Mouse (Mus musculus) MEL (cell line): Measurements from ENCODE around the gene Ntmt1. TPM values are rescaled to one million over a fixed set of nuclear protein-coding genes. Genes with fewer than 3 reads are reported as not detected.

Source experiments
- DNase-seq: peaks from one replicate; pipeline ENCODE4 v3.0.0; 2011; ENCODE audit warnings: low read depth, low spot score
- H3K27ac ChIP-seq: 2 replicates; pipeline ENCODE4 v1.5.1; 2012; ENCODE audit warnings: low read depth, mild to moderate bottlenecking, control low read depth, low read length, moderate library complexity; ENCODE audit not compliant: control insufficient read depth
- H3K27me3 ChIP-seq, 2 experiments: fragments of 150-350 bp in 1 of 2; sonication (generic) in 1 of 2; 2 replicates each; pipeline ENCODE4 v1.6.1; 2012; ENCODE audit warnings: low read length in 2 of 2, mild to moderate bottlenecking in 2 of 2, improper control_type of control experiment in 1 of 2, moderate library complexity in 1 of 2; ENCODE audit not compliant: insufficient read depth in 2 of 2, control insufficient read depth in 1 of 2
- H3K36me3 ChIP-seq, 2 experiments: 2 replicates each; pipeline ENCODE4 v1.6.1; 2012 to 2014; ENCODE audit warnings: low read length in 2 of 2, improper control_type of control experiment in 1 of 2, inconsistent platforms in 1 of 2, mild to moderate bottlenecking in 1 of 2; ENCODE audit not compliant: insufficient read depth in 2 of 2, control insufficient read depth in 1 of 2
- H3K4me1 ChIP-seq, 2 experiments: fragments of 150-350 bp in 1 of 2; sonication (generic) in 1 of 2; 2 replicates each; pipeline ENCODE4 v1.6.1; 2012; ENCODE audit warnings: low read length in 2 of 2, improper control_type of control experiment in 1 of 2, mild to moderate bottlenecking in 1 of 2; ENCODE audit not compliant: insufficient read depth in 2 of 2, control insufficient read depth in 1 of 2
- H3K4me3 ChIP-seq, 2 experiments: fragments of 150-350 bp in 1 of 2; sonication (generic) in 1 of 2; 2 replicates each; pipeline ENCODE4 v1.5.1; 2012; ENCODE audit warnings: low read depth in 2 of 2, low read length in 2 of 2, mild to moderate bottlenecking in 2 of 2, moderate library complexity in 2 of 2, control low read depth in 1 of 2, improper control_type of control experiment in 1 of 2; ENCODE audit not compliant: control insufficient read depth in 1 of 2, insufficient read depth in 1 of 2
- H3K79me2 ChIP-seq: 2 replicates; pipeline ENCODE4 v1.6.1; 2012; ENCODE audit warnings: mild to moderate bottlenecking, low read length, moderate library complexity; ENCODE audit not compliant: control insufficient read depth, poor library complexity, insufficient read depth
- H3K9ac ChIP-seq: 2 replicates; pipeline ENCODE4 v1.6.1; 2012; ENCODE audit warnings: low read depth, mild to moderate bottlenecking, control low read depth, low read length, moderate library complexity; ENCODE audit not compliant: control insufficient read depth, poor library complexity, severe bottlenecking
- H3K9me3 ChIP-seq: fragments of 150-350 bp; sonication (generic); replicated peaks from 2 replicates; pipeline ENCODE4 v1.6.1; 2012; ENCODE audit warnings: mild to moderate bottlenecking, low read length, improper control_type of control experiment, moderate library complexity; ENCODE audit not compliant: insufficient read depth
- BHLHE40 ChIP-seq: IDR thresholded peaks from 2 replicates; pipeline ENCODE4 v1.6.1; 2012; ENCODE audit warnings: low read depth, mild to moderate bottlenecking, inconsistent platforms, low read length, improper control_type of control experiment, borderline replicate concordance
- CHD2 ChIP-seq: IDR thresholded peaks from 2 replicates; pipeline ENCODE4 v1.6.1; 2011; ENCODE audit warnings: low read length, improper control_type of control experiment
- ELF1 ChIP-seq: IDR thresholded peaks from 2 replicates; pipeline ENCODE4 v1.6.1; 2014; ENCODE audit warnings: low read depth, mild to moderate bottlenecking, inconsistent platforms, low read length, improper control_type of control experiment, moderate library complexity
- ETS1 ChIP-seq: IDR thresholded peaks from 2 replicates; pipeline ENCODE4 v1.6.1; 2012; ENCODE audit warnings: low read depth, mild to moderate bottlenecking, inconsistent platforms, low read length, improper control_type of control experiment, moderate library complexity
- GABPA ChIP-seq: IDR thresholded peaks from 2 replicates; pipeline ENCODE4 v1.6.1; 2012; ENCODE audit warnings: low read depth, mild to moderate bottlenecking, inconsistent platforms, low read length, improper control_type of control experiment, moderate library complexity
- GATA1 ChIP-seq: IDR thresholded peaks from 2 replicates; pipeline ENCODE4 v1.6.1; 2011; ENCODE audit warnings: low read depth, low read length, improper control_type of control experiment
- HCFC1 ChIP-seq: IDR thresholded peaks from 2 replicates; pipeline ENCODE4 v1.6.1; 2012; ENCODE audit warnings: low read depth, mild to moderate bottlenecking, inconsistent platforms, low read length, improper control_type of control experiment, moderate library complexity
- MAFK ChIP-seq: IDR thresholded peaks from 2 replicates; pipeline ENCODE4 v1.6.1; 2011; ENCODE audit warnings: low read depth, mild to moderate bottlenecking, low read length, improper control_type of control experiment, borderline replicate concordance
- MEF2A ChIP-seq: IDR thresholded peaks from 2 replicates; pipeline ENCODE4 v1.6.1; 2014; ENCODE audit warnings: low read depth, mild to moderate bottlenecking, inconsistent platforms, low read length, improper control_type of control experiment; ENCODE audit not compliant: poor library complexity, insufficient replicate concordance, severe bottlenecking; ENCODE audit errors: extremely low read depth
- MYB ChIP-seq: IDR thresholded peaks from 2 replicates; pipeline ENCODE4 v1.6.1; 2011; ENCODE audit warnings: mild to moderate bottlenecking, low read depth, low read length, improper control_type of control experiment
- MYC ChIP-seq: IDR thresholded peaks from 2 replicates; pipeline ENCODE4 v1.6.1; 2011; ENCODE audit warnings: low read depth, mild to moderate bottlenecking, low read length, improper control_type of control experiment, moderate library complexity
- NELFE ChIP-seq: IDR thresholded peaks from 2 replicates; pipeline ENCODE4 v1.6.1; 2011; ENCODE audit warnings: low read depth, low read length, improper control_type of control experiment
- POLR2A ChIP-seq, 2 experiments: IDR thresholded peaks; 2 replicates each; pipeline ENCODE4 v1.6.1; 2011 to 2012; ENCODE audit warnings: low read length in 2 of 2, mild to moderate bottlenecking in 2 of 2, control low read depth in 1 of 2, improper control_type of control experiment in 1 of 2, low read depth in 1 of 2, moderate library complexity in 1 of 2; ENCODE audit not compliant: control insufficient read depth in 1 of 2, insufficient read depth in 1 of 2, poor library complexity in 1 of 2
- POLR2AphosphoS5 ChIP-seq: IDR thresholded peaks from 2 replicates; pipeline ENCODE4 v1.6.1; 2012; ENCODE audit warnings: low read depth, borderline replicate concordance, mild to moderate bottlenecking, inconsistent platforms, low read length, moderate library complexity, mixed read lengths
- RAD21 ChIP-seq: IDR thresholded peaks from 2 replicates; pipeline ENCODE4 v1.6.1; 2011; ENCODE audit warnings: mild to moderate bottlenecking, low read depth, low read length, improper control_type of control experiment
- SIN3A ChIP-seq: IDR thresholded peaks from 2 replicates; pipeline ENCODE4 v1.6.1; 2012; ENCODE audit warnings: low read length, improper control_type of control experiment, inconsistent platforms
- TBP ChIP-seq: IDR thresholded peaks from 2 replicates; pipeline ENCODE4 v1.8.0; 2011; ENCODE audit warnings: low read depth, low read length, improper control_type of control experiment
- USF1 ChIP-seq: IDR thresholded peaks from 2 replicates; pipeline ENCODE4 v1.6.1; 2014; ENCODE audit warnings: low read depth, mild to moderate bottlenecking, inconsistent platforms, low read length, improper control_type of control experiment, moderate library complexity
- USF2 ChIP-seq, 2 experiments: IDR thresholded peaks; 2 replicates each; pipeline ENCODE4 v1.6.1; 2011 to 2012; ENCODE audit warnings: improper control_type of control experiment in 2 of 2, low read length in 2 of 2, borderline replicate concordance in 1 of 2, inconsistent platforms in 1 of 2, low read depth in 1 of 2, mild to moderate bottlenecking in 1 of 2; ENCODE audit not compliant: insufficient read depth in 1 of 2
- ZC3H11A ChIP-seq: IDR thresholded peaks from 2 replicates; pipeline ENCODE4 v1.6.1; 2012; ENCODE audit warnings: low read depth, mild to moderate bottlenecking, inconsistent platforms, low read length, improper control_type of control experiment
- ZNF384 ChIP-seq: IDR thresholded peaks from 2 replicates; pipeline ENCODE4 v1.6.1; 2012; ENCODE audit warnings: low read depth, mild to moderate bottlenecking, inconsistent platforms, low read length, improper control_type of control experiment
- polyA plus RNA-seq, 2 experiments: library from polyadenylated mRNA; stranded (reverse) in 1 of 2; unstranded in 1 of 2; fragments of >175 nt in 1 of 2; fragments of >200 nt in 1 of 2; gene quantifications; 2 replicates each; pipeline versions ENCODE4 v1.2.1 to v1.2.4; 2012; ENCODE audit warnings: low replicate concordance in 2 of 2, low read depth in 1 of 2; ENCODE audit not compliant: insufficient read length in 2 of 2, insufficient read depth in 1 of 2, missing spikeins in 1 of 2
- total RNA-seq: library from RNA; depleted of rRNA; stranded (reverse); fragments of 300-350 nt; gene quantifications from 2 replicates; pipeline ENCODE4 v1.2.3, GENCODE M21; 2012

Gene Ntmt1
- total and polyA plus RNA-seq, 3 experiments: 58.9 to 83.2 TPM; not detected in 1

DNA sequence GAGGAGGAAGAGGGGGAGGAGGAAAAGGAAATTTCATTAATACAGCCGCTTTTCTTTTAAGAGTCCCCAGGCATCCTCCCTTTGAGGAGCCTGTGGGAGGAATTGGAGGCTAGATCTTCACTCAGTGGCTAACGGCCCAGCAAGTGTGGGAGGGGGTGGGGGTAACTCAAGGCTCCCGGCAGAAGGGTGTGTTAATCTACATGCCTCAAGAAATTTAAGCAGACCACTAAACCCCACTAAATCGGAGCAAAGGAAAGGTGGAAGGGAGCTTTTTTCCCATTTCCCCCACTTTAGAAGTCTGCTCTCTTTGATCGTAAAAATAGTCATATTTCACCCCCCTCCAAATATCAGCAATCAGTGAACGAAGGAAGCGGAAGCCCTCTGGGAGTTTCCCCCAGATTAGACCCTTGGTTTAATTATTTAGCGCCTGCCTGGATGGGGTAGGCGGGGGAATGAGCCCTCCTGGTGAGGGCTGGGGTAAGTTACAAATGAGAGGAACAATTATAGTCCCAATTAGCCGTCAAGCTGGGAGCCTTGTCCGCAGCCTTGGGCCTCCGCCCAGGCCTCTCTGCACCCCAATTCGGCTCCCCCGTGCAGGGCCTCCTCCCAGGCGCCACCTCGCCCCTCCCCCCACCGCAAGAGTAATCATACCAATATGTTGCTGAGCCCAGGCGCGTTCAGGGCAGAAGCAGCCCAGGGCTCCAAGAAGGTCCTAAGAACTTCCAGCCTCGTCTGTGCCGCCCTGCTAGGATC, 28.8 kb downstream of the Ntmt1 start:
- TF ChIP-seq USF1 (no peak), POLR2A (IDR thresholded peaks at IDR 0.05; ENCODE audit: control insufficient read depth in 1 of 2, insufficient read depth in 1 of 2, low read depth in 1 of 2, low read length in 2 of 2, poor library complexity in 1 of 2) (no peak), MAFK (no peak), CHD2 (no peak), ELF1 (no peak), MYB (no peak), SIN3A (no peak), HCFC1 (no peak), USF2 (IDR thresholded peaks at IDR 0.05; ENCODE audit: borderline replicate concordance in 1 of 2, insufficient read depth in 1 of 2, low read depth in 1 of 2, low read length in 2 of 2) (no peak), RAD21 (no peak), MEF2A (no peak), BHLHE40 (no peak)
- Histone ChIP-seq H3K27ac (no peak overlapping the region), H3K4me1 (peaks cover 0 to 9% of the 10 kb centered on the region in 2 experiments; a peak in 1 of 4 replicates), H3K36me3 (no peaks in the 10 kb centered on the region), H3K79me2 (no peaks in the 10 kb centered on the region), H3K27me3 (peaks cover 6 to 7% of the 10 kb centered on the region in 2 experiments; a peak in 3 of 4 replicates), H3K9ac (peak overlapping the region; percentile 42; the same call in 1 of the 2 replicates), H3K9me3 (no peaks in the 10 kb centered on the region), H3K4me3 (peak overlapping the region; percentile 24 to 32; a peak in 3 of 4 replicates)
- DNase-seq: peak; percentile 55

DNA sequence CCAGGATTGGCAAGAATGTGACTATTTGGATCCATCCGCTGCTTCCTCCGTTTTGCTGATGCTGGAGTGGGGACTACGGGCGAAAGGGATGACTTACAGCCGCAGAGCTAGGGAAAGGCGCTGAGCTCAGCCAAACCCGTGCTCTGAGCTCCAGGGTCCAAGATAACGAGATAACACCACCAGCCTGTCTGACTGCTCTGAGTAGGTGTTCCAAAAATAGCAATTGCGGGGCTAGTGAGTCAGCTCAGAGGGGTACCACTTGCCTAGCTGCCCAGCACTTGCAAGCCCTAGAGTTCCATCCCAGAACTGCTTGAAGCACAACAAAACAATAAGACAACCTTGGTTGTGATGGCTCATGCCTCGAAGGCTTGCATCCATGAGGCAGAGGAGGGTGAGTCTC, 35.0 kb downstream of the Ntmt1 start:
- Histone ChIP-seq H3K27me3 (peaks cover 7 to 12% of the 10 kb centered on the region in 2 experiments), H3K36me3 (no peaks in the 10 kb centered on the region), H3K4me1 (no peaks in the 10 kb centered on the region), H3K4me3 (no peak overlapping the region), H3K79me2 (no peaks in the 10 kb centered on the region), H3K9ac (no peak overlapping the region), H3K27ac (no peak overlapping the region), H3K9me3 (no peaks in the 10 kb centered on the region)
- TF ChIP-seq ZNF384: no peak
- no peak for TF ChIP-seq MYC
- TF ChIP-seq USF1: no peak
- TF ChIP-seq GATA1: no peak
- TF ChIP-seq ELF1: no peak
- TF ChIP-seq BHLHE40: no peak
- no peak for TF ChIP-seq ZC3H11A
- no peak for TF ChIP-seq ETS1
- TF ChIP-seq SIN3A: no peak
- TF ChIP-seq NELFE: no peak
- no peak for TF ChIP-seq GABPA
- no peak for TF ChIP-seq POLR2AphosphoS5
- TF ChIP-seq TBP: no peak
- no peak for DNase-seq
